Mouse (Mus musculus) G1E (cell line): ENCODE measurements around the gene Tssk6. TPM values are rescaled to one million over a fixed set of nuclear protein-coding genes. Genes with fewer than 3 reads are reported as not detected.

Experiments used
- ATAC-seq: 2 replicates; pipeline ENCODE4 v1.8.0; 2016; ENCODE audit warnings: mild to moderate bottlenecking; ENCODE audit not compliant: insufficient number of reproducible peaks, poor library complexity, low FRiP score, severe bottlenecking; ENCODE audit errors: extremely low read depth
- DNase-seq: peaks from one replicate; pipeline ENCODE4 v3.0.0; 2012; ENCODE audit warnings: low spot score
- H3K27me3 ChIP-seq: 2 replicates; pipeline ENCODE4 v1.6.1; 2012; ENCODE audit warnings: mild to moderate bottlenecking, low read length, inconsistent platforms; ENCODE audit not compliant: insufficient read depth
- H3K36me3 ChIP-seq: replicated peaks from 2 replicates; pipeline ENCODE3; 2012; ENCODE audit warnings: mild to moderate bottlenecking, inconsistent platforms
- H3K4me1 ChIP-seq: 2 replicates; pipeline ENCODE4 v1.6.1; 2012; ENCODE audit warnings: low read depth, low read length, inconsistent platforms, mixed read lengths; ENCODE audit not compliant: insufficient read depth
- H3K4me3 ChIP-seq: 2 replicates; pipeline ENCODE4 v1.5.1; 2012; ENCODE audit warnings: low read depth, mild to moderate bottlenecking, inconsistent platforms, low read length, moderate library complexity, mixed read lengths
- H3K9me3 ChIP-seq: replicated peaks from 2 replicates; pipeline ENCODE4 v1.6.1; 2012; ENCODE audit warnings: inconsistent platforms
- CTCF ChIP-seq: IDR thresholded peaks from 2 replicates; pipeline ENCODE4 v1.5.1; 2012; ENCODE audit warnings: low read depth, low read length, inconsistent platforms, mixed read lengths
- GATA1 ChIP-seq: IDR thresholded peaks from 2 replicates; pipeline ENCODE4 v1.6.1; 2012; ENCODE audit warnings: borderline replicate concordance, low read length, inconsistent platforms, mixed read lengths
- GATA2 ChIP-seq: IDR thresholded peaks from 2 replicates; pipeline ENCODE4 v1.6.1; 2012; ENCODE audit warnings: low read depth, low read length, inconsistent platforms, borderline replicate concordance
- POLR2AphosphoS5 ChIP-seq: IDR thresholded peaks from 2 replicates; pipeline ENCODE4 v1.6.1; 2012; ENCODE audit warnings: low read depth, low read length, inconsistent platforms; ENCODE audit not compliant: insufficient replicate concordance
- TAL1 ChIP-seq: conservative IDR thresholded peaks from 2 replicates; pipeline ENCODE4 v1.6.1; 2012; ENCODE audit warnings: low read depth, low read length, inconsistent platforms, mixed read lengths
- polyA plus RNA-seq: library from polyadenylated mRNA; stranded (reverse); fragments of >175 nt; gene quantifications from 2 replicates; pipeline ENCODE4 v1.2.3, GENCODE M21; 2012
- total RNA-seq, 2 experiments: library from RNA; stranded (forward) in 1 of 2; stranded (reverse) in 1 of 2; fragments of 200-1000 nt in 1 of 2; fragments of >200 nt in 1 of 2; fragmentation: Nextera tagmentation in 1 of 2; gene quantifications; 2 replicates each; pipeline ENCODE4 v1.2.3; 2014 to 2017

Gene Tssk6
- total and polyA plus RNA-seq, 3 experiments: 0.15 to 0.22 TPM; not detected in 1

- peaks cover 67% of the 10 kb centered on the region for H3K9me3 ChIP-seq
- H3K4me3 ChIP-seq: peak overlapping the region; percentile 45; the same call in 1 of the 2 replicates
- ATAC-seq: no peak
- TF ChIP-seq CTCF (no peak), GATA1 (no peak), POLR2AphosphoS5 (no peak), TAL1 (no peak), GATA2 (no peak)
- DNase-seq: no peak
- H3K4me1 ChIP-seq: no peaks in the 10 kb centered on the region; the same call in 1 of the 2 replicates
- peaks cover 16% of the 10 kb centered on the region; the same call in 1 of the 2 replicates for H3K27me3 ChIP-seq
- H3K36me3 ChIP-seq: no peaks in the 10 kb centered on the region
Measured at GRCm38 (mm10) chr8:69882021-69882756, 19.8 kb upstream of the Tssk6 start.

- ATAC-seq (no peak), DNase-seq (no peak)
- Histone ChIP-seq H3K4me3 (peak overlapping the region; percentile 37; the same call in 1 of the 2 replicates), H3K9me3 (peaks cover 72% of the 10 kb centered on the region), H3K27me3 (peaks cover 15% of the 10 kb centered on the region; the same call in 1 of the 2 replicates), H3K4me1 (no peaks in the 10 kb centered on the region; the same call in 1 of the 2 replicates), H3K36me3 (no peaks in the 10 kb centered on the region)
- TF ChIP-seq POLR2AphosphoS5 (no peak), CTCF (no peak), GATA2 (no peak)
Measured at GRCm38 (mm10) chr8:69882833-69883600, 19.0 kb upstream of the Tssk6 start.

- H3K9me3 ChIP-seq: peaks cover 79% of the 10 kb centered on the region
- H3K27me3 ChIP-seq: peaks cover 19% of the 10 kb centered on the region; the same call in 1 of the 2 replicates
- H3K4me1 ChIP-seq: no peaks in the 10 kb centered on the region; the same call in 1 of the 2 replicates
- no peak for TF ChIP-seq TAL1
- TF ChIP-seq POLR2AphosphoS5: no peak
- no peak for TF ChIP-seq GATA2
- TF ChIP-seq CTCF: no peak
- no peak for TF ChIP-seq GATA1
- H3K36me3 ChIP-seq: peaks cover 4% of the 10 kb centered on the region
- ATAC-seq (no peak), DNase-seq (no peak)
- H3K4me3 ChIP-seq: no peak overlapping the region
Measured at GRCm38 (mm10) chr8:69884141-69884540, 17.8 kb upstream of the Tssk6 start.

DNA sequence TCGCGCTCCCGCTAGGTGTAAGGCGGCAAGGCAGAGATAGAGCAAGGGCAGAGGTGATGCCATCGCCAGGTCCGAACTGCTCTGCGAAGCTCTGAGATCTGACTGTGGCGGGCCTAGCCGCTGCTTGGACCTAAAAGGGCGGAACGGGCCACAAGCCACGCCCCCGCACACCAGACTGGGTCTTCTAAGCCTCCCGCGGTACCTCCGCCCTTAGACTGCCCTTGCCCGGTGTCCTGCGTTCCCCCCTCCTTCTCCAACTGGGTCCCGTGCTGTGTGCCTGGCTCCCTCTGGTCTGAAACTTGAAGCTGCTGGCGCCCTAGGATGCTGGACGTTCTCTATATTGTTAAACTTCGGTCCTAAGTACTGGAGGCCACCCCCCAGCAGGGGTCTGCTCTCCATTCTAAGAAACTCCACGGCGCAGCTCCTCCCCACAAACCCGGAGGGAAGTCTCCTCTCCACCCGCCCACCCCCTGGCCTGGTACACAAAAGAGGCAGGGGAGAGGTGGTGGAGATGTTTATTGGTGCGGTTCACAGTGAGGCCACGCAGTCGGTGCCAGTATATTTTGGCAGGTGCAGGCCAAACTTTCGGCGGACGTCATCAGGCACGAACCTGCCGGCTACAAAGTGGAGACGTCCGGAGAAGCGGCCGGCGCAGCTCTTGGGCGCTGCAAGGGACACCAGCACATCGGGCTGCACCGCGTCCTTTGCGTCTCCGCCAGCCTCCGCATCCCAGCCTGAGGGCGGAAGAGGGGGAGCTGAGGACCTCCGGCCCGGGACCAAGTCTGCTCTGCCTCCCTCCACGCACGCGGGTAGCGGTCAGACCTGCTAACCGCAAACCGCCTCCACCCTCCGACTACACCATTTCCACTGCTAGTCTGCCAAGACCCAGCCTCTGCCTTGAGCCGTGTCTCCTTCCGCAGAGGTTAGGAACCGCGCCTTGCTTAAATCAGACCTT lies 14.4 kb upstream of the Tssk6 start, which contains the start of gene Cilp2:
Gene Cilp2 (minus strand): TSS at position 399 of the 955 bp plus-strand sequence.
- Histone ChIP-seq H3K4me3 (no peak within 1 kb of the TSS; the same call in 1 of the 2 replicates), H3K36me3 (peaks cover 26% of the 10 kb centered on the region), H3K4me1 (no peaks in the 10 kb centered on the region), H3K9me3 (peaks cover 49% of the 10 kb centered on the region), H3K27me3 (peaks cover 17% of the 10 kb centered on the region; the same call in 1 of the 2 replicates)
- DNase-seq: no peak
- no peak for ATAC-seq
- no peak for TF ChIP-seq GATA1
- no peak for TF ChIP-seq GATA2
- no peak for TF ChIP-seq CTCF
- TF ChIP-seq TAL1: no peak
- no peak for TF ChIP-seq POLR2AphosphoS5

DNA sequence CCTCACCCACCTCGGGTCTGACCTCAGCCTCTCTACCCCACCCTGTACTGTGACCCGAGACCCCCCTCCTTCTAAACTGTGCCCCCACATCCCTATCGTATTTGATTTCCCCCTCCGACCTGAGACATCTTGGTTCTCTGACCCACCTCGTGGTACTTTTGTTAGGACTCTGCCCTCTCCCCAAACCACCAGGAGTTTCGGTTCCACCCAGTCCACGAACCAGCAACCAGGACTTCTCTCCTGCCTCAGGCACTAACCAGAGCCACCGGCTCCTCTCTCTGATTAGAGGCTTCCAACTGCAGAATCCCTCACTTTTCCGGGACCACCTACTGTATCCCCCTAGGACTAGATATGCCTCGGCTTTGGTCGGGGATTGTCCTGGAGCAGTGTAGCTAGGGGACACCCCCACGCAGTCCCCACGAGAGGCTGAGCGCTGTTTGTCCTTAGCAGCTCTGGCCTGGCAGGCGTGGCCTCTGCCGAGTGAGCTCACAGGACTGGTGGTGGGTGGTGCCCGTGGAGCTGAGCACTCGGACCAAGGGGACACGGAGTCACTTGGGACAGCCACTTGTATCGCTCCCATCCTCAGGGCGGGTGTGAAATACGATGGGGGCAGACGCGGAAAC lies 13.6 kb upstream of the Tssk6 start:
- Histone ChIP-seq H3K4me3 (no peak overlapping the region; the same call in 1 of the 2 replicates), H3K9me3 (peaks cover 41% of the 10 kb centered on the region), H3K4me1 (no peaks in the 10 kb centered on the region), H3K36me3 (peaks cover 34% of the 10 kb centered on the region), H3K27me3 (peaks cover 14% of the 10 kb centered on the region; the same call in 1 of the 2 replicates)
- ATAC-seq (no peak), DNase-seq (no peak)
- TF ChIP-seq CTCF (no peak), POLR2AphosphoS5 (no peak), TAL1 (no peak), GATA1 (no peak), GATA2 (no peak)
